Mouse (Mus musculus): ENCODE results near the gene Nufip2. TPM values are rescaled to one million over a fixed set of nuclear protein-coding genes. Genes with fewer than 3 reads are reported as not detected.
"Not testable (repeated sequence)": the region's sequence is repeated elsewhere in the genome, so short reads cannot be mapped to it uniquely, and the experiment has no call there.

The Nufip2 gene
- polyA plus RNA-seq, 1 experiment from 2014 or later = 3.6 TPM

DNA sequence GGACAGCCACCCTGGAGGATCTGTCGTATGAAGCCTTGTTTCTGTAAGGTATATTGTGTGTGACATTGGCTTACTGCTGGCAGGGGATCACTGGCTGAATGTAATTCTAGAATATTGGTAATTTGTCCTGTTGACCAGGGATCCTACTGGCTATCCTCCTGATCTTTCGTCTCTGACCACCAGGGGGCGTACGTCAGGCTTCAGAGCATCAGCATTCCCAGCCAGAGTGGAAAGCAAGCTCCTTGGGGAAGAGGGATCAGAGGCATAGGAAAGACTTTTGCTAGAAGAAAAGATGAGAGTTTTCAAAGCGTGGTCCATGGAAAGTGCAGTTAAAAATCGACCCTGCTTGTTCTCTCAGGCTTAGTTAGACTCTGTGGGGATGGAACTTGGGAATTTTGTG lies 51.3 kb downstream of the Nufip2 start:
- Histone ChIP-seq H3K36me3 (ENCODE audit: control insufficient read depth, insufficient read depth) (no peaks in the 10 kb centered on the region), H3K9me3 (ENCODE audit: control insufficient read depth, low read length) (no peaks in the 10 kb centered on the region), H3K27ac (ENCODE audit: low read length) (no peak overlapping the region), H3K4me1 (replicated peaks; ENCODE audit: control insufficient read depth, insufficient read depth, low read length) (no peaks in the 10 kb centered on the region), H3K4me3 (replicated peaks; ENCODE audit: low read length) (no peak overlapping the region), H3K27me3 (replicated peaks; ENCODE audit: control insufficient read depth, insufficient read depth, low read length) (no peaks in the 10 kb centered on the region), H3K9ac (replicated peaks; ENCODE audit: low read depth, low read length) (no peak overlapping the region), H3K4me2 (ENCODE audit: low read length) (no peak overlapping the region)
- WGBS = 2% methylated on average over 6 of the region's 6 CpGs
- no peak for ATAC-seq

DNA sequence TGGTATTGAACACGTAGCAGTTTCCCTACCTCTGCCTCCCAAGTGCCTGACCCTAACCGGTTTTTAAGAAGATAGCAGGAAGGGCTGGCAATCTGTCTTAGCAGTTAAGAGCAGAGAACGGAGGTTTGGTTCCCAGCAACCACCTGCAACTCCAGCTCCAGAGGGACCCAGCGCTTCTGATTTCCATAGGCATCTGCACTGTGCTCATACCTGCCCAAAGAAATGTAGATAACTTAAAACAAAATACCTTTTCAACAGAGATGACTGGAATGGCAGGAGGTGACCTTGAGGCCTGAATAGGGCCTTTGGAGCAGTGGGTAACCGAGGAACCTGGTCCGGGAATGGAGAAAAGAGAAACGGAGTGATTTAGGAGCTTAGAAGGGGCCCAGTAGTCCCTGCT lies 52.6 kb downstream of the Nufip2 start:
- Histone ChIP-seq H3K4me2 (ENCODE audit: low read length) (no peak overlapping the region), H3K27ac (ENCODE audit: low read length) (no peak overlapping the region), H3K27me3 (replicated peaks; ENCODE audit: control insufficient read depth, insufficient read depth, low read length) (no peaks in the 10 kb centered on the region), H3K9me3 (ENCODE audit: control insufficient read depth, low read length) (no peaks in the 10 kb centered on the region), H3K4me1 (replicated peaks; ENCODE audit: control insufficient read depth, insufficient read depth, low read length) (no peaks in the 10 kb centered on the region), H3K36me3 (ENCODE audit: control insufficient read depth, insufficient read depth) (no peaks in the 10 kb centered on the region), H3K4me3 (replicated peaks; ENCODE audit: low read length) (no peak overlapping the region), H3K9ac (replicated peaks; ENCODE audit: low read depth, low read length) (no peak overlapping the region)
- no peak for ATAC-seq
- 46% methylated on average over 7 of the region's 7 CpGs for WGBS

DNA sequence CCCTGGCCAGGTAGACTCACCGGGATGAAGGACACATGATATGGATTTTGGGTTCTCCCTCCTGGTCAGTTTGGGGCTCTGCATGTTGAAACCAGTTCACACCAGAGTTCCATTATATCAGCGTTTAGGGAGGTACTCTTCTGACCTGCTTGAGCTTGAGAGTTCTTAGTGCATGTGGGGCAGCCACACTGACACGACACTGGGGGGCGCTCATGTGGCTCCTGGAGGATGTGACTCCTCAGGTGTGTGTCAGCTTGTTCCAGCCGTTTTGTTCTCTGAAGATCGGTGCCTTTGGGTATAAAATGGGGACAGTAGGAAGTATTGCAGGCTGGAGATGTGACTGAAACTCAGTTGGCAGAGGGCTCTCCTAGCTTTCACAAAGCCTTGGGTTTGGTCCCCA lies 58.0 kb downstream of the Nufip2 start:
- 29% methylated on average over 6 of the region's 6 CpGs for WGBS
- Histone ChIP-seq H3K9ac (replicated peaks; ENCODE audit: low read depth, low read length) (no peak overlapping the region), H3K4me1 (replicated peaks; ENCODE audit: control insufficient read depth, insufficient read depth, low read length) (no peaks in the 10 kb centered on the region), H3K4me2 (ENCODE audit: low read length) (no peak overlapping the region), H3K27me3 (replicated peaks; ENCODE audit: control insufficient read depth, insufficient read depth, low read length) (no peaks in the 10 kb centered on the region), H3K27ac (ENCODE audit: low read length) (no peak overlapping the region), H3K36me3 (ENCODE audit: control insufficient read depth, insufficient read depth) (no peaks in the 10 kb centered on the region), H3K9me3 (ENCODE audit: control insufficient read depth, low read length) (no peaks in the 10 kb centered on the region), H3K4me3 (replicated peaks; ENCODE audit: low read length) (no peak overlapping the region)
- ATAC-seq = no peak

DNA sequence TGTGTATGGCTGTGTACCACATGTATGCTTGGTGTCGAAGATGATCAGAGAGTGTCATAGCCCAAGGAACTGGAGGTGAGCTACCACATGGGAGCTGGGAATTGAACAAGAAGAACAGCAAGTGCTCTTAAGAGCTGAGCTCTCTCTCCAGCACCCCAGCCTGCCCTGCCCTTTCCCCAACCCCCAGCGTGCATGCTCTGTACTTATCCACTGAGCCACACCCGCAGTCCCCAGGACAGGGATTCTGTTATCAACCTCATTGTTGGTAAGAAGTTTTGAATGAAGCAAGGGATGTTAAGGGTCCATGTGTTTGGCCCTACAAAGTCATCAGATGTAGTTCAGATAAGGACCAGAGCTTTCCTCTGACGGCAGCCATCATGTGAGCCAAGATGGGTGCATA lies 60.7 kb downstream of the Nufip2 start:
- Histone ChIP-seq H3K9ac (replicated peaks; ENCODE audit: low read depth, low read length) (no peak overlapping the region), H3K36me3 (ENCODE audit: control insufficient read depth, insufficient read depth) (no peaks in the 10 kb centered on the region), H3K27ac (ENCODE audit: low read length) (no peak overlapping the region), H3K4me1 (replicated peaks; ENCODE audit: control insufficient read depth, insufficient read depth, low read length) (no peaks in the 10 kb centered on the region), H3K9me3 (ENCODE audit: control insufficient read depth, low read length) (no peaks in the 10 kb centered on the region), H3K27me3 (replicated peaks; ENCODE audit: control insufficient read depth, insufficient read depth, low read length) (no peaks in the 10 kb centered on the region), H3K4me2 (ENCODE audit: low read length) (no peak overlapping the region), H3K4me3 (replicated peaks; ENCODE audit: low read length) (no peak overlapping the region)
- 91% methylated on average over 4 of the region's 4 CpGs for WGBS
- no peak for ATAC-seq

DNA sequence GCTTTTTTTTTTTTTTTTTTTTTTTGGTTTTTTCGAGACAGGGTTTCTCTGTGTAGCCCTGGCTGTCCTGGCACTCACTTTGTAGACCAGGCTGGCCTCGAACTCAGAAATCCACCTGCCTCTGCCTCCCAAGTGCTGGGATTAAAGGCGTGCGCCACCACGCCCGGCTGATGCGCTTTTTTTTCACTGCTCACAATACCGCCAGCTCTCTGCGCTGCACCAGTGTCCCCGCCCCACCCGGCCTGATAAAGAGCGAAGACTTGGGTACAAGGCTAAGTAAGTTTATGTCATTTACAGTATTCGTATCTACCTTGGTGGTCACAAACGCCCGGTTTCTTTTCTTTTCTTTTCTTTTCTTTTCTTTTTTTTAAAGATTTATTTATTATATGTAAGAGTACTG lies 61.1 kb downstream of the Nufip2 start:
- H3K27me3 ChIP-seq (replicated peaks; ENCODE audit: control insufficient read depth, insufficient read depth, low read length); ATAC-seq; H3K36me3 ChIP-seq (ENCODE audit: control insufficient read depth, insufficient read depth); H3K4me3 ChIP-seq (replicated peaks; ENCODE audit: low read length); H3K9me3 ChIP-seq (ENCODE audit: control insufficient read depth, low read length); H3K4me2 ChIP-seq (ENCODE audit: low read length); H3K9ac ChIP-seq (replicated peaks; ENCODE audit: low read depth, low read length); H3K4me1 ChIP-seq (replicated peaks; ENCODE audit: control insufficient read depth, insufficient read depth, low read length); H3K27ac ChIP-seq (ENCODE audit: low read length): not testable (repeated sequence)
- WGBS = 96% methylated on average over 13 of the region's 15 CpGs

DNA sequence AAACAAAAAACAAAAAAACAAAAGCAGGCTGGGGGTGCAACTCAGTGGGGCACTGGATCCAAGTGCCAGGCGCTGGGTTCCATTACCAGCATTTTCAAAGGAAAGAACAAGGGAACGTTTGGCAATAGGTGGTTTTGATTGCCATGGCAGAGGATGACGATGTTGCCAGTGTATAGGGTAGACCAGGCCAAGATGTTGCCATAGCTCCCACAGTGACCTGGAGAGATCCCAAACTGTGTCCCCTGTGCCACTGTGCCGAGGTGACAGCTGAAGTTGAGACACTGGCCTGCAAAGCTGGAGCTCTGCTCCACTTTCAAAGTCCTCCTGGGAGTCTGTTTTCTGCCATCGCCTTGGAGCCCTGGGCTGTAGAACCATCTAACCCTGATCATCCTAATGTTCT lies 63.0 kb downstream of the Nufip2 start:
- ATAC-seq = no peak
- 61% methylated on average over 5 of the region's 5 CpGs for WGBS

DNA sequence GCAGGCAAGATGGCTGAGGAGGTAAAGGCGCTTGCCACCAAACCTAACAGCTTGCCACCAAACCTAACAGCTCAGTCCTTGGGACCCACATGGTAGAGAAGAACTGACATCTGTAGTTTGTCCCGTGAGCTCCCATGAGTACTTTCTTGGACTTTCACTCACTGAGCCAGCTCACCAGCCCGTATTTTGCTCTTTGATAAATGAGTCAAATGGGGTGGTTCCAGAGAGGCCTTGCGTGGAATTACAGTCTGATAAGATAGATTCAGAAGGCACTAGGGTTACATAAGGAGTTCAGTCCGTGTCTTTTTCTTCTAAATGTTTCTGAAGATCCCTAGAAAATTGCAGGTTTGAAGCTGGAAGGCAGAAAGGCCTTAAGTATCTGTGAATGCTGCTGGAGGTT lies 66.6 kb downstream of the Nufip2 start:
- Histone ChIP-seq H3K36me3 (ENCODE audit: control insufficient read depth, insufficient read depth) (no peaks in the 10 kb centered on the region), H3K9me3 (ENCODE audit: control insufficient read depth, low read length) (no peaks in the 10 kb centered on the region), H3K4me1 (replicated peaks; ENCODE audit: control insufficient read depth, insufficient read depth, low read length) (no peaks in the 10 kb centered on the region), H3K27me3 (replicated peaks; ENCODE audit: control insufficient read depth, insufficient read depth, low read length) (no peaks in the 10 kb centered on the region), H3K9ac (replicated peaks; ENCODE audit: low read depth, low read length) (no peak overlapping the region), H3K4me3 (replicated peaks; ENCODE audit: low read length) (no peak overlapping the region), H3K4me2 (ENCODE audit: low read length) (no peak overlapping the region), H3K27ac (ENCODE audit: low read length) (no peak overlapping the region)
- WGBS = 80% methylated on average over 5 of the region's 5 CpGs
- ATAC-seq = no peak

More for the DNA sequence above, 63.0 kb downstream of the Nufip2 start:
- H3K36me3 ChIP-seq (ENCODE audit: control insufficient read depth, insufficient read depth) = no peaks in the 10 kb centered on the region
- H3K9ac ChIP-seq (replicated peaks; ENCODE audit: low read depth, low read length) = no peak overlapping the region
- H3K4me2 ChIP-seq (ENCODE audit: low read length) = no peak overlapping the region
- H3K4me3 ChIP-seq (replicated peaks; ENCODE audit: low read length) = no peak overlapping the region
- no peaks in the 10 kb centered on the region for H3K4me1 ChIP-seq (replicated peaks; ENCODE audit: control insufficient read depth, insufficient read depth, low read length)
- H3K27ac ChIP-seq (ENCODE audit: low read length) = no peak overlapping the region
- no peaks in the 10 kb centered on the region for H3K9me3 ChIP-seq (ENCODE audit: control insufficient read depth, low read length)
- no peaks in the 10 kb centered on the region for H3K27me3 ChIP-seq (replicated peaks; ENCODE audit: control insufficient read depth, insufficient read depth, low read length)

GRCm38 (mm10) chr11:77753469-77753868 lies 67.5 kb downstream of the Nufip2 start:
- Histone ChIP-seq H3K9me3 (ENCODE audit: control insufficient read depth, low read length) (no peaks in the 10 kb centered on the region), H3K4me3 (replicated peaks; ENCODE audit: low read length) (no peak overlapping the region), H3K9ac (replicated peaks; ENCODE audit: low read depth, low read length) (no peak overlapping the region), H3K27me3 (replicated peaks; ENCODE audit: control insufficient read depth, insufficient read depth, low read length) (no peaks in the 10 kb centered on the region), H3K4me1 (replicated peaks; ENCODE audit: control insufficient read depth, insufficient read depth, low read length) (no peaks in the 10 kb centered on the region), H3K4me2 (ENCODE audit: low read length) (no peak overlapping the region), H3K27ac (ENCODE audit: low read length) (no peak overlapping the region), H3K36me3 (ENCODE audit: control insufficient read depth, insufficient read depth) (no peaks in the 10 kb centered on the region)
- whole genome bisulfite sequencing = 78% methylated on average over 3 of the region's 3 CpGs
- no peak for ATAC-seq

GRCm38 (mm10) chr11:77760031-77760430 lies 74.1 kb downstream of the Nufip2 start:
- 93% methylated on average over 4 of the region's 4 CpGs for WGBS
- Histone ChIP-seq H3K9ac (replicated peaks; ENCODE audit: low read depth, low read length) (no peak overlapping the region), H3K4me3 (replicated peaks; ENCODE audit: low read length) (no peak overlapping the region), H3K9me3 (ENCODE audit: control insufficient read depth, low read length) (no peaks in the 10 kb centered on the region), H3K27ac (ENCODE audit: low read length) (no peak overlapping the region), H3K36me3 (ENCODE audit: control insufficient read depth, insufficient read depth) (no peaks in the 10 kb centered on the region), H3K4me1 (replicated peaks; ENCODE audit: control insufficient read depth, insufficient read depth, low read length) (peaks cover 18% of the 10 kb centered on the region), H3K4me2 (ENCODE audit: low read length) (no peak overlapping the region), H3K27me3 (replicated peaks; ENCODE audit: control insufficient read depth, insufficient read depth, low read length) (no peaks in the 10 kb centered on the region)
- no peak for ATAC-seq
